Mouse (Mus musculus) intestine, embryonic 16.5 days (tissue): ENCODE data around the gene Usp51. TPM values are rescaled to one million over a fixed set of nuclear protein-coding genes. Genes with fewer than 3 reads are reported as not detected.
"Not testable (repeated sequence)": the region's sequence is repeated elsewhere in the genome, so short reads cannot be mapped to it uniquely, and the experiment has no call there.

Experiments
- ATAC-seq: fragments of 200-750 bp; cut with Nextera tagmentation; 2 replicates; pipeline ENCODE4 v1.8.0; 2017; ENCODE audit warnings: moderate TSS enrichment, moderate library complexity
- H3K27ac ChIP-seq: fragments of 300-500 bp; sonication (generic); 2 replicates; pipeline ENCODE4 v1.5.1; 2014; ENCODE audit warnings: mild to moderate bottlenecking, low read length
- H3K27me3 ChIP-seq: fragments of 300-500 bp; sonication (generic); replicated peaks from 2 replicates; pipeline ENCODE4 v1.6.1; 2014; ENCODE audit warnings: low read length, control low read depth, mixed read lengths; ENCODE audit not compliant: control insufficient read depth, insufficient read depth
- H3K36me3 ChIP-seq: fragments of 300-500 bp; sonication (generic); 2 replicates; pipeline ENCODE4 v1.6.1; 2014; ENCODE audit warnings: low read length, control low read depth; ENCODE audit not compliant: control insufficient read depth, insufficient read depth
- H3K4me1 ChIP-seq: fragments of 300-500 bp; sonication (generic); 2 replicates; pipeline ENCODE4 v1.6.1; 2014; ENCODE audit warnings: low read length, control low read depth, mixed read lengths; ENCODE audit not compliant: control insufficient read depth, insufficient read depth
- H3K4me2 ChIP-seq: fragments of 300-500 bp; sonication (generic); 2 replicates; pipeline ENCODE4 v1.6.1; 2014; ENCODE audit warnings: low read depth, low read length, control low read depth
- H3K4me3 ChIP-seq: fragments of 300-500 bp; sonication (generic); 2 replicates; pipeline ENCODE4 v1.5.1; 2014; ENCODE audit warnings: mild to moderate bottlenecking, low read length
- H3K9ac ChIP-seq: fragments of 300-500 bp; sonication (generic); 2 replicates; pipeline ENCODE4 v1.6.1; 2014; ENCODE audit warnings: low read depth, low read length
- H3K9me3 ChIP-seq: fragments of 300-500 bp; sonication (generic); 2 replicates; pipeline ENCODE4 v1.6.1; 2016; ENCODE audit warnings: low read length, control low read depth; ENCODE audit not compliant: control insufficient read depth
- WGBS: fragments of 180-500 bp; shearing (Covaris S2); extraction: QIAGEN DNeasy Blood & Tissue Kit; methylation state at CpG from one replicate; pipeline ENCODE4 v1.1.7; 2014; 5-methylcytosine and 5-hydroxymethylcytosine counted together
- polyA plus RNA-seq: library from polyadenylated mRNA; unstranded; fragments of >200 nt; fragmentation: Nextera tagmentation; extraction: Ambion mirVana; gene quantifications from 2 replicates; pipeline ENCODE4 v1.2.1, GENCODE M21; 2015

Usp51 gene
- polyA plus RNA-seq, result 0.37 and 0.56 TPM in 2 replicates

DNA sequence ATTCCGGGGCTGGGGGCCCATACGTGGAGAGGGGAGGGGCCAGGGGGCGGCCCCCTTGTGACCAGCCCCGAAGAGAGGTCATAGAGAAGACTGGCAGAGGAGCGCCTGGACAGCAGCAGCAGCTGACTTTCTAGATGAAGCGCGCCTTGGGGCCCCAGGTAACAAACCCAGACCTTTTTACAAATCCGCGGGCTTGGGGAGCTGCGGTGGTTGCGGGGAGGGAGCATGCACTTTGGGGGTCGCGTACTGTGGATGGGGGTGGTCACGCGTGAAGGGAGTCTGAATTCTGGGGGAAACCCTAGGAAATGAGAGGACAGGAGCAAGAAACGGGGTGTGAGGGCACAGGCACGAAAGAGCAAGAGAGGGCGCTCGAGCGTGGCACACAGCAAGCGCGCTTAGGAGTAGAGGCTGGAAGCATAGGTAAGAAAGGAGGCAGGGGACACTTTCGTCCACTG is at the start of gene Usp51:
TSS of gene Usp51 (plus strand) at position 83 of the 455 bp plus-strand sequence.
- ATAC-seq, result peak; percentile 84

GRCm38 (mm10) chrX:152969606-152970005 is 36.7 kb upstream of the Usp51 start:
- WGBS, result 60% methylated on average over 6 of the region's 6 CpGs
- H3K27ac ChIP-seq, result no peak overlapping the region
- no peaks in the 10 kb centered on the region for H3K27me3 ChIP-seq
- no peak overlapping the region for H3K4me2 ChIP-seq
- ATAC-seq, result no peak
- no peak overlapping the region for H3K9ac ChIP-seq
- H3K9me3 ChIP-seq, result no peaks in the 10 kb centered on the region
- H3K4me3 ChIP-seq, result no peak overlapping the region
- H3K36me3 ChIP-seq, result no peaks in the 10 kb centered on the region
- no peaks in the 10 kb centered on the region for H3K4me1 ChIP-seq

More for the DNA sequence above, at the start of gene Usp51:
- H3K9me3 ChIP-seq, result no peaks in the 10 kb centered on the region
- H3K27me3 ChIP-seq, result no peaks in the 10 kb centered on the region; the same call in 1 of the 2 replicates
- H3K4me3 ChIP-seq, result peak within 1 kb of the TSS; percentile 61
- H3K9ac ChIP-seq, result peak within 1 kb of the TSS; percentile 64
- peak within 1 kb of the TSS; percentile 72 for H3K4me2 ChIP-seq
- 12% methylated on average over 22 of the region's 23 CpGs for WGBS
- no peaks in the 10 kb centered on the region for H3K36me3 ChIP-seq
- H3K27ac ChIP-seq, result 0 out of 2 replicates have a peak within 1 kb of the TSS, but pooled peaks have one; percentile 18
- no peaks in the 10 kb centered on the region for H3K4me1 ChIP-seq

GRCm38 (mm10) chrX:152973476-152974203 is 32.6 kb upstream of the Usp51 start:
- H3K4me3 ChIP-seq, H3K27ac ChIP-seq, H3K27me3 ChIP-seq, H3K4me1 ChIP-seq, H3K4me2 ChIP-seq, H3K9me3 ChIP-seq, H3K9ac ChIP-seq, H3K36me3 ChIP-seq: not testable (repeated sequence)
- ATAC-seq, result peak; percentile 88
- 42% methylated on average over 5 of the region's 19 CpGs for WGBS

GRCm38 (mm10) chrX:152974204-152974661 is 32.0 kb upstream of the Usp51 start:
- H3K9ac ChIP-seq, result no peak overlapping the region
- H3K27ac ChIP-seq, result no peak overlapping the region
- H3K36me3 ChIP-seq, result no peaks in the 10 kb centered on the region
- H3K27me3 ChIP-seq, result 0 out of 2 replicates have a peak, but pooled peaks cover 3% of the 10 kb centered on the region
- no peaks in the 10 kb centered on the region for H3K4me1 ChIP-seq
- H3K4me2 ChIP-seq, result no peak overlapping the region
- no peaks in the 10 kb centered on the region for H3K9me3 ChIP-seq
- 18% methylated on average over 9 of the region's 10 CpGs for WGBS
- no peak overlapping the region for H3K4me3 ChIP-seq
- peak; percentile 76 for ATAC-seq

- Histone ChIP-seq H3K9me3 (no peaks in the 10 kb centered on the region), H3K4me3 (no peak overlapping the region), H3K4me1 (no peaks in the 10 kb centered on the region), H3K27ac (no peak overlapping the region), H3K4me2 (no peak overlapping the region), H3K27me3 (0 out of 2 replicates have a peak, but pooled peaks cover 3% of the 10 kb centered on the region), H3K36me3 (no peaks in the 10 kb centered on the region), H3K9ac (no peak overlapping the region)
- WGBS, result 88% methylated on average over 6 of the region's 6 CpGs
- ATAC-seq, result no peak
Observed at GRCm38 (mm10) chrX:152976538-152976937, 29.7 kb upstream of the Usp51 start.

GRCm38 (mm10) chrX:152985009-152985408 is 21.3 kb upstream of the Usp51 start:
- ATAC-seq, result no peak
- 55% methylated on average over 2 of the region's 2 CpGs for WGBS
- Histone ChIP-seq H3K9me3 (no peaks in the 10 kb centered on the region), H3K27me3 (no peaks in the 10 kb centered on the region), H3K4me2 (no peak overlapping the region), H3K27ac (no peak overlapping the region), H3K9ac (no peak overlapping the region), H3K36me3 (no peaks in the 10 kb centered on the region), H3K4me1 (no peaks in the 10 kb centered on the region), H3K4me3 (no peak overlapping the region)

DNA sequence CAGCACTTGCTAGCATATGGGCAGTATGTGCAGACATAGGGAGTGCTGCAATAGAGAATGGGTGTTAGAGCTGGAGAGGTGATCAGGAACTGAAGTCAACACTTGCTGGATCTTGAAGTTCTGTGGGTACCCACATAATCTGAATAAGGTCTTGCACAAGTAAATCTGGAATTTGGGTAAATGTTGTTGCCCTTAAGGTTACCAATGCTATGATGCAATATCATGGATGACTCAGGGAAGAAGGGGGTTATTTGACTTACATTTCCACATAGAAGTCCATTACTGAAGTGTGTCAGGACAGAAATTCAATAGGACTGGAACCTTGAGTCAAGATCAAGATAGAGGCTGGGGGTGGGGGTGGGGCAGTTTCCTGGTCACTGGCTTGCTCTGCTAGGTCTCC is 16.4 kb upstream of the Usp51 start:
- H3K27ac ChIP-seq, H3K4me2 ChIP-seq, H3K9ac ChIP-seq, H3K36me3 ChIP-seq, H3K9me3 ChIP-seq, ATAC-seq, H3K27me3 ChIP-seq, H3K4me3 ChIP-seq, H3K4me1 ChIP-seq: not testable (repeated sequence)

GRCm38 (mm10) chrX:152996105-152996504 is 10.2 kb upstream of the Usp51 start:
- H3K27me3 ChIP-seq, H3K9ac ChIP-seq: not testable (repeated sequence)

DNA sequence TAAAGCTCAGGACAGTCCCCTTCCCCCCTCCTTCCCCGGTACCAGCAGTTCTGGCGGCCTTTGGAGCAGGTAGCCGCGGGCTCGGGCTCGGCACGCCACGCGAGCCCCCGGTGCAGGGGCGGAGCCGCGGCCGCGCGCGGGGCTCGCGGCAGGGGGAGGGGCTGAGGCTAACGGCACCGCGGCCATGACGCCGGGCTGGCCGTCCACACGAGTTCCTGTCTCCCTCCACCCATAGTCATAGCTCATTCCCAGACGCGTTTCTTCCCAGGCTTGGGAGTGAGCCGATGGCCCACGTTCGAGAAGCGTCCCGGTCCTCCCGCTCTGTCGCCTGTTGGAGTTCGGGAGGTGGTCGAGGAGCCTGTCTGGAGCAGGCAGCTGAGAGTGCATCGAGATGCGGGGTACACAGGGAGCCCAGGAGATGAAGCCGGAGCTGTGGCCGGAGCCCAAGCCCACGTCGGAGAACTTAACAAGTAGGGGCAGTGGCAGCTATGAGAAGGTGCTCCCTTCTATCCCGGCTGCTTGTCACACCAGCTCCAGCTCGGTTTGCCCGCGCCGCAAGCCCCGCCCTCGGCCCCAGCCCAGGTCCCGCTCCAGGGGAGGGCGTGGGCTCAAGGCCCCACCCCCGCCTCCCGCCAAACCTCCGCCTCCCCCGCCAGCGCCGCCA is 884 bp downstream of the Usp51 start:
- peak overlapping the region; percentile 64 for H3K9ac ChIP-seq
- ATAC-seq, result peak; percentile 94
- WGBS, result 13% methylated on average over 56 of the region's 58 CpGs
- no peaks in the 10 kb centered on the region for H3K9me3 ChIP-seq
- H3K27ac ChIP-seq, result 0 out of 2 replicates have a peak overlapping the region, but pooled peaks have one; percentile 18
- H3K36me3 ChIP-seq, result no peaks in the 10 kb centered on the region
- peak overlapping the region; percentile 61 for H3K4me3 ChIP-seq
- H3K4me1 ChIP-seq, result no peaks in the 10 kb centered on the region
- no peaks in the 10 kb centered on the region; the same call in 1 of the 2 replicates for H3K27me3 ChIP-seq
- peak overlapping the region; percentile 72 for H3K4me2 ChIP-seq

More at GRCm38 (mm10) chrX:152996105-152996504, 10.2 kb upstream of the Usp51 start:
- not testable (repeated sequence) for H3K4me2 ChIP-seq, H3K4me3 ChIP-seq, ATAC-seq, H3K9me3 ChIP-seq, H3K36me3 ChIP-seq, H3K4me1 ChIP-seq, H3K27ac ChIP-seq
- no CpG with 5 or more reads among the region's 3 CpGs for WGBS
